Mouse (Mus musculus) ES-E14 (cell line): Measurements from ENCODE around the gene Acp5.

Experiments
- CHD2 ChIP-seq: IDR thresholded peaks from 2 replicates; pipeline ENCODE4 v1.6.1; 2014; ENCODE audit warnings: mild to moderate bottlenecking, low read depth, low read length, inconsistent platforms
- HCFC1 ChIP-seq: IDR thresholded peaks from 2 replicates; pipeline ENCODE4 v1.6.1; 2012; ENCODE audit warnings: low read length, inconsistent platforms, borderline replicate concordance; ENCODE audit not compliant: insufficient read depth
- MAFK ChIP-seq: IDR thresholded peaks from 2 replicates; pipeline ENCODE4 v1.6.1; 2014; ENCODE audit warnings: mild to moderate bottlenecking, low read depth, low read length, inconsistent platforms; ENCODE audit not compliant: insufficient read depth
- ZC3H11A ChIP-seq: IDR thresholded peaks from 2 replicates; pipeline ENCODE4 v1.6.1; 2012; ENCODE audit warnings: low read depth, mild to moderate bottlenecking, inconsistent platforms, low read length, borderline replicate concordance
- ZNF384 ChIP-seq: IDR thresholded peaks from 2 replicates; pipeline ENCODE4 v1.6.1; 2012; ENCODE audit warnings: low read depth, low read length, inconsistent platforms

- no peak for TF ChIP-seq ZC3H11A
- no peak for TF ChIP-seq MAFK
- TF ChIP-seq HCFC1: no peak
- no peak for TF ChIP-seq ZNF384
- no peak for TF ChIP-seq CHD2
These were observed 35.6 kb downstream of the Acp5 start for GRCm38 (mm10) chr9:22099922-22100321.
